In the genomic region with DNA sequence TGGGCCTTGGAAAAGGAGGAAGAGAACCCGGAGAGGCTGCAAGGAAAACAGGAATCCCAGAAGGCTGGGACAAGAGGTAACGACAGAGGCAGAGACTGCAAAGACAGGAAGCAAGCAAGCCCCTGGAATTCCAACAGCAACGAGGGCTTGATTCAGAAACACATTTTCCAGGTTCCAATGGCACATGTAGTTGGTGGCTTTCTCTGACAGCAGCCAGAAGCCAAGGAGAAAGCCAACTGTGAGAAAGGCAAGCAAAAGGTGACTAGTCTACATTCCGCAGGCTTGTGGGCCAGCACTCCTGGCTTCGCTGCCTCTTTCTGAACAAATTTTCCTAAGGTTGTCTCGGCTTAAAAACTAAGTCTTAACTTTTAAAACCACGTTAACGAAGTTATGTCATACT, we compare ENCODE assay signal across 8 mouse cellular contexts. TPM values are rescaled to one million over a fixed set of nuclear protein-coding genes. Genes with fewer than 3 reads are reported as not detected.
DNase-seq lines count a peak whose midpoint lies in the region; ATAC-seq lines count a peak whose summit lies in the region.

No protein-coding gene starts in this region.

- H3K4me1 ChIP-seq in embryonic facial prominence, embryonic 13.5 days = peaks cover 11% of the 10 kb centered on the region
- H3K4me1 ChIP-seq in hindbrain, embryonic 16.5 days (ENCODE audit: control insufficient read depth, insufficient read depth, low read depth, low read length) = peaks cover 12% of the 10 kb centered on the region
- H3K4me1 ChIP-seq in midbrain, embryonic 14.5 days (ENCODE audit: control insufficient read depth, insufficient read depth, low read length) = peaks cover 7% of the 10 kb centered on the region

- DNase-seq in embryo, embryonic 10.5 days (ENCODE audit: low spot score) = peak; percentile 28
- no peak for DNase-seq in embryo, embryonic 10 days (ENCODE audit: low spot score)
- DNase-seq in 3T3-L1 (ENCODE audit: low read depth, low spot score) = peak; percentile 25
- DNase-seq in midbrain, embryonic 14.5 days = peak; percentile 4
- DNase-seq in frontal cortex, postnatal 36 days (ENCODE audit: low spot score in 2 of 2) = no peak
- DNase-seq in embryo, embryonic 9.5 days (ENCODE audit: extremely low spot score) = no peak

- H3K4me3 ChIP-seq in embryonic facial prominence, embryonic 13.5 days = peak overlapping the region; percentile 61
- peak overlapping the region; percentile 56 for H3K4me3 ChIP-seq in hindbrain, embryonic 16.5 days (ENCODE audit: low read length)
- peak overlapping the region; percentile 52 for H3K4me3 ChIP-seq in midbrain, embryonic 14.5 days (replicated peaks; ENCODE audit: low read depth, low read length)

- ATAC-seq in embryonic facial prominence, embryonic 13.5 days (ENCODE audit: insufficient number of reproducible peaks, insufficient read depth, low FRiP score, low TSS enrichment, low read depth) = no peak
- no peak for ATAC-seq in hindbrain, embryonic 16.5 days
- no peak for ATAC-seq in midbrain, embryonic 14.5 days (ENCODE audit: low FRiP score, low TSS enrichment)

- peak overlapping the region; percentile 82 for H3K4me2 ChIP-seq in embryonic facial prominence, embryonic 13.5 days
- peak overlapping the region; percentile 89 for H3K4me2 ChIP-seq in hindbrain, embryonic 16.5 days (ENCODE audit: low read length)
- peak overlapping the region; percentile 93 for H3K4me2 ChIP-seq in midbrain, embryonic 14.5 days (ENCODE audit: low read length)

- peak overlapping the region; percentile 80 for H3K9ac ChIP-seq in embryonic facial prominence, embryonic 13.5 days
- peak overlapping the region; percentile 62 for H3K9ac ChIP-seq in hindbrain, embryonic 16.5 days (ENCODE audit: low read depth, low read length)
- H3K9ac ChIP-seq in midbrain, embryonic 14.5 days (replicated peaks; ENCODE audit: low read length) = peak overlapping the region; percentile 53

- H3K9me3 ChIP-seq in embryonic facial prominence, embryonic 13.5 days = no peaks in the 10 kb centered on the region
- H3K9me3 ChIP-seq in hindbrain, embryonic 16.5 days (ENCODE audit: control insufficient read depth, low read length) = no peaks in the 10 kb centered on the region
- H3K9me3 ChIP-seq in midbrain, embryonic 14.5 days (ENCODE audit: control insufficient read depth, low read length) = no peaks in the 10 kb centered on the region

- H3K27ac ChIP-seq in embryonic facial prominence, embryonic 13.5 days = peak overlapping the region; percentile 51
- H3K27ac ChIP-seq in hindbrain, embryonic 16.5 days (ENCODE audit: low read depth, low read length) = peak overlapping the region; percentile 55; the same call in 1 of the 2 replicates
- no peak overlapping the region for H3K27ac ChIP-seq in midbrain, embryonic 14.5 days (replicated peaks; ENCODE audit: low read depth, low read length)

- WGBS in embryonic facial prominence, embryonic 13.5 days = 6% methylated on average over 8 of the region's 8 CpGs
- WGBS in hindbrain, embryonic 16.5 days = 10% methylated on average over 8 of the region's 8 CpGs
- WGBS in midbrain, embryonic 14.5 days = 11% methylated on average over 8 of the region's 8 CpGs

- H3K36me3 ChIP-seq in embryonic facial prominence, embryonic 13.5 days = peaks cover 19% of the 10 kb centered on the region
- peaks cover 5% of the 10 kb centered on the region; the same call in 1 of the 2 replicates for H3K36me3 ChIP-seq in hindbrain, embryonic 16.5 days (ENCODE audit: control insufficient read depth, insufficient read depth, low read length)
- peaks cover 17% of the 10 kb centered on the region; the same call in 1 of the 2 replicates for H3K36me3 ChIP-seq in midbrain, embryonic 14.5 days (ENCODE audit: control insufficient read depth, insufficient read depth, low read length)

- H3K27me3 ChIP-seq in embryonic facial prominence, embryonic 13.5 days = no peaks in the 10 kb centered on the region
- H3K27me3 ChIP-seq in hindbrain, embryonic 16.5 days (replicated peaks; ENCODE audit: control insufficient read depth, insufficient read depth, low read length) = no peaks in the 10 kb centered on the region
- H3K27me3 ChIP-seq in midbrain, embryonic 14.5 days (ENCODE audit: control insufficient read depth, insufficient read depth, low read length) = no peaks in the 10 kb centered on the region

RNA-seq across cellular contexts. Expression of a gene that starts 25.5 kb away (rescaled TPM):
- polyA plus RNA-seq in embryonic facial prominence, embryonic 13.5 days (2015; fragmentation: Nextera tagmentation; extraction: Ambion mirVana) = 0.90 and 1.4 TPM in 2 replicates
- polyA plus RNA-seq in hindbrain, embryonic 16.5 days (2015; fragmentation: Nextera tagmentation; extraction: Ambion mirVana) = 0.29 and 0.62 TPM in 2 replicates
- 0.12 TPM in 1 of 2 replicates, not detected in the other for polyA plus RNA-seq in midbrain, embryonic 14.5 days (2014; fragmentation: Nextera tagmentation; extraction: Ambion mirVana)

Comparison
In these comparisons a context has a peak if more than half of its experiments do, and no peak if none do; other contexts are left out.
1. DNase-seq: peak in embryo, embryonic 10.5 days (single experiment), 3T3-L1 (single experiment) and midbrain, embryonic 14.5 days (single experiment); none in embryo, embryonic 10 days (single experiment), frontal cortex, postnatal 36 days (0 of 2) and embryo, embryonic 9.5 days (single experiment).
2. Peak in every context shown above with its lines, with median percentiles within 50 percentile points of each other: H3K4me2 ChIP-seq, H3K4me3 ChIP-seq and H3K9ac ChIP-seq.